Mouse (Mus musculus) urinary bladder, postnatal 14 days (tissue): Measurements from ENCODE around the gene Lef1.

ENCODE experiments used
- DNase-seq: peaks from one replicate; pipeline ENCODE4 v3.0.0; 2021; ENCODE audit warnings: low spot score

Gene Lef1

DNA sequence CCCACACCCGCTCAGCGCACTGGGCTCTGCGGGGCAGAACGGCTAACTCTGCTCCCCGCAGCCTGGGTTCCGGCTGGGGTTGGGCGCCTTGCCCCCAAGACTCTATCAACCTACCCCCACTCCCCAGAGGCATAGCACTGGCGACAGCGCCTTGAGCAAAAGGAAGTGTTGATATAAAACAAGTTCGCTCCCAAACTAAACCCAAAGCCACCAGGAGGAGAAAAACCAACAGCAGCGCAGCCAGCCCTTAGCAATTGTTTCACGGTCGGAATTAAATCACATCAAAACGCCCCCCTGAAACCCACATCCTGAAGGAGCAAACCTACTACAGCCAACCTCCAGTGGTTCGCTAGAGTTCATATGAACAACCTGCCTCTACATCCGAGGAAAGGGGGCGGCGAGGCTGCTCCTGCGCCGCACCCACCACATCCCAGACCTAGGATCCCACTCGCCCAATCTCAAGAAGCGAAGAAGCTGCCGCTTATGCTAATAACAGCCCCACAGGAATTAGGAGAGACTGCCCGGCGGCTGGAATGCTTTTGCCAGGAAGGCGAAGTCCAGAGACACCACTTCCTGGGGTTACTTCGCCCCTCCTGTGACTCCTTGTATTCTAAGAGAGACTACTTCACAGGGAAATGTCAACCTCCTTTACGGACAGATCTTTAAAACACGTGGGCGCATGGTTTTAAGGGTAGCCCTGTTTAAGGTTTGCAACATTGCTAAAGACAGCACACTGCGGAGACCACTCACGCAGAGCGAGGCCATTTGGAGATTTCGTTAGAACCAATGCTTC lies 2.8 kb upstream of the Lef1 start:
- no peak for DNase-seq

DNA sequence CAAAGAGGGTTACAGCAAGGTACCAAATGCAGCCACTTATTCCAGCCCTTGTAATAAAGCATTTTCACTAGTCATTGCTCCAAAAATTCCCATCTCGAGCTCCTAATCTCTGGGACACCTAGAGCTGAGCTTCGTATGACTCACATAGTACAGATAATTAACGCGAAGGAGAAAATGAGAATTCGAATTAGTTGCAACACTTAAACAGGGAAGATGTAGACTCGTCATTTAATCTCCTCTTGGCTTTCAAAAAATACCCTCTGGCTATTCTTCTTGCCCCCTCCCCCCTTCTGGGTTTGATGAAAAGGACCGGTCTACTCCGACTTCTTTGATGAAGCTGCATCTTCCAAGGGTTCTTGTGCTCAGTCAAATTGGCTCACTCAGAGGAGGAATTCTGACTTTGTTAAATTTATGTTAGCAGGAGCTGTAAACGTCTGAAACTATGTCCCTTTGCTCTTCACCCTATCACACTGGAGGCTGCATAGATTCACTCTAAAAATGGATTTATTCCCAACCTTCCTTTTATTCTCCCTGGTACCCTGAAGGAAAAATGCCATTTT lies 2.1 kb upstream of the Lef1 start:
- no peak for DNase-seq

DNA sequence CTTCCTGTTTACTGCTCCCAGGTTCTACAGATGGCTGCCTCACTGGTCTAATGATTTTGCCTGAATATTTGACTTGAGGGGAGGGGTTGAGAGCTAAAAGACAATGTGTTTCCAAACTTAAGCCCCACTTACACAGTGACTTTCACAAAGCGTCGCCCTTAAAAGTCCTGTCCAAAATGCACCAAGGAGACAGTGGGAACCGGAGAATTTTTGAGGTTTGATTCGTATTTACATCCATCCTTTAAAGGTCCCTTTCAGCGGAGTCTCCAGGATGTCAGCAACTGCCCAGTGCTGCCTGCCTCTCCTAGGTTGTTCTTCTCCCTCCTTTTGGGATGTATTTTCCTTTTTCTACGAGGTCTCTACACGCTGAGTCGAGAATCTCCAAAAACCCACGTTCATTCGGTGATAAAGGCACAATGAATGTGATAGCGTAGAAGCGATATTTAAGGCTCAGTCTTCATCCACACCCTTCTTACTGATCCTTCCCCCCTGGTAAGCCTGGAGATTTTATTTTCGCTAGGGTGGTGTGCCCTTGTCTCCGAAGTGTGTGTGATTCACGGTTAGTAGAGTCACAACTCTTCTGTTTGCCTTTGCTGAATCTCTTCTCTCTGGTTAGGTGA lies 1.1 kb upstream of the Lef1 start:
- DNase-seq: no peak

DNA sequence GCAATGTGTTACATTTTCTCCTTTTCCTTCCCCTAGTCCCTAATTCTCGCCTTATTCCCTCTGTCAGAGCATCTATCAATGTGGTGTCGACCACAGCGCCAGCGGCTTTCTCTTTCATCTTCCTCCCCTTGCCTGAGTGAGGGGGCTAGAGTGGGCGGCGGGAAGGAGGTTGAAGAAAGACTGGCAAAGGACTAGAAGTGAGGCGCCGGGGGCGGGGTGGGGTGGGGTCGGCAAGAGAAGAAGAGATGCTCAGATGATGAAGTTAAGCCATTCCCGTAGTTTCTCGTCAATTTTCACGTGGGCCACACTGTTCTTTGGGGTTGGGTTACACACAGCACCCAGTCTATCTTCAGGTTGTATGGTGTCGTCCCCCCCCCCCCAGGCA lies 593 bp upstream of the Lef1 start:
- no peak for DNase-seq

DNA sequence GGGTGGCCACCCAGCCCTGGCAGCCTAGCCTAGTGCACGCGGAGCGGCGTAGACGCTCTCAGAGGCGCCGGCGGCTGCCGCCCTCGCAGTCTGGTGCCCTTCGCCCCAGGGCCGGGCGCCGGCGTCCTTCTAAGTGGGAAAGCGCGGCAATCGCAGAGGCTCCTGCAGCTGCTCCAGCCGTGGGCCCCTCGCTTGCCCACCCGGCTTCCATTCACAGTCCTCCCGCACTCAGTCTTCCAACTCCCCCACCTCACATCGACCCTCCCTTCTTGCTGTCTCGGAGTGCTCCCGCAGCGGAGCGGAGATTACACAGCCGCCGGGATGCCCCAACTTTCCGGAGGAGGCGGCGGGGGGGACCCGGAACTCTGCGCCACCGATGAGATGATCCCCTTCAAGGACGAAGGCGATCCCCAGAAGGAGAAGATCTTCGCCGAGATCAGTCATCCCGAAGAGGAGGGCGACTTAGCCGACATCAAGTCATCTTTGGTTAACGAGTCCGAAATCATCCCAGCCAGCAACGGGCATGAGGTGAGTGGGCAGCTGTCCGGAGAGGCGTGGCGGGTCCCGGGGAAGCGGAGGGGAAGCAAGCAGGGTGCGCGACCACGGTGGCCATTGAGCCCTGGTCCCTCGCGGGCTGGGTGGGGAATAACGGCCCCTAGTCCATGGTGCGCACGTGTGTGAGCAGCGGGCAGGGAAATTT lies 1.0 kb downstream of the Lef1 start:
- DNase-seq: no peak

DNA sequence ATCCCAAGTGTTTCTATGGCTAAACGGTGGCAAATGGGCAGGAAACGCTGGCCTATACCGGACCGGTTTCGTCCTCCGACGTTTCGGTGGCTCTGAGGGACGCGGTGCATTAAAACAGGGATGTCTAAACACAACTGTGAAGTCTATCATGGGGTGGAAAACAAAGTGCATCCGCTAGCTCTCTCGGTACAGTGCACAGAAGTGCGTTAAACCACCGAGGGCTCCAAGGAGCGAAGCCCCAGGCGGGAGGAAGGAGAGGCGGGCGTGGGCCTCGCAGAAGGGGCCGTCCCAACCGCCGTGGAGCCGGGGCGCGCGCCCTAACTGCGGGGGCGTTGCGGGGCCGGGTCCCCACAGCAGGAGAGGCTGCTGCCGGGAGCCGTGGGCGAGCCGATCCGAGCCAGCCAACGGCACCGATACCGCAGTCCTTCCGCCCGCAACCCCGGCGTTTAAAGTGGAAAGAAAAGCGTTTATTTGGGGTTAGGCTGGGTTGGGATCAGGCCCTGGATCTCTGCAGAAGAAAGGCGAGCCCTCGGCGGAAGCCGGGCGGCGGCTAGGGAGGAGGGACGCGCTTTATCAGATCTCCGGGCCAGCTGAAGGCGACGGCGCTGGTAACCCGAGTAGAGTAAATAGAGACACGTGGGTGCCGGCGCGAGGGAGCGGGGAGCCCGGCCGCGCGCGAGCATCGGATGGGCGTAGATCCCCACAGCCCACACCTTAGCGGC lies 1.7 kb downstream of the Lef1 start:
- DNase-seq: peak; percentile 69

DNA sequence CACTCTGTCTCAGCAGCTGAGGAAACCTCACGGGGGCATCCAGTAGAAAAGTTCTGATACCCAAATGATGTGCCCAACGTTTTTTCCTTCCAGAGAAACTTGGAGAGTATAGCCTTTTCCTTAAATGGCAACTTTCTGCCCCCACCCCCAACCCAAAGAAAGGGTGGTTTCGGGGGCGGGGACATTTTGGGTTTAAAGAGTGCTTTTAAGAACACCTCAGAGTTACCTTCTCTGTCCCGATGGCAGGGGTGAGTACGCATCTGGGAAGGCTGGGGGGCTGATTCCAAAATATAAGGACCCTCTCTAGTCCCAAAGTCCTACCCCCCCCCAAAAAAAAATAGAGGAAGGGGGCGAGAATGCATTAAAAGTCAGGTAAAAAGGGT lies 2.3 kb downstream of the Lef1 start:
- DNase-seq: no peak

DNA sequence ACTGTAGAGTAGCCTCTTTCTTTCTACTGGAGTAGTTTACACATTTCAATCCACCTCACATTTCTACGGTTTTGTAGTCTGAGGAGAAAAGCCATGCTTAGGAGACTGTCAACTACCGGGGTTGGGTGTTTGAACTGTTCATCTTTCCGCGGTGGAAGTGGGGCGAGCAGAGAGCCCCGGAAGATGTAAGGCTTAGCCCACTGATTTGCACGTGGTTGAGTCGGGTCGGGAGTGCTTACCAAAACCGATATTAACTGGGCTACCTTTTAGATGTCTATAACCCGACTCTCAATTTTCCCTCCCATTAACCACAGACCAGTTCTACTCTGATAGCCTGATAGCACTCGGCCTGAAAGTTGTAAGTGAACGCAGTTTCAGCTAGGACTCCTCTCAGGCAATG lies 2.8 kb downstream of the Lef1 start:
- no peak for DNase-seq

DNA sequence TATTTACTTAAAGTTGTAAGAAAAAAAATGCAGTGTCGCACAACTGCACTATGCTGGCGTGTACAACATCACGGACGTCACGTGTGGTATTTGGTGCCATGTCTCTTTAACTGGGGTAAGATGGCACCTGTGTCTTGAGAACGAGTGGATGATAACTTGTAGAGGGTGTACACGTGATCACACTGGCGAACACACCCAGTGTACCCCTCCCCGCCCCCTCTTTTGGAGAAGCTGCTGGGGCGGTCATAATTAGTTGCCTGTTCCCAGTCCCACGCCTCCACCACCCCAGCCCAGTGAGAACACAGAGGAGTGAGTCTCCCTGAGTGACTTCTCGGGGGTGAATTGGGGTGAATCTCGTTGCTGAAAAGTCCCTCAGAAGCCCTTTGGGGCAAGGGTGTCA lies 5.8 kb downstream of the Lef1 start:
- DNase-seq: no peak

DNA sequence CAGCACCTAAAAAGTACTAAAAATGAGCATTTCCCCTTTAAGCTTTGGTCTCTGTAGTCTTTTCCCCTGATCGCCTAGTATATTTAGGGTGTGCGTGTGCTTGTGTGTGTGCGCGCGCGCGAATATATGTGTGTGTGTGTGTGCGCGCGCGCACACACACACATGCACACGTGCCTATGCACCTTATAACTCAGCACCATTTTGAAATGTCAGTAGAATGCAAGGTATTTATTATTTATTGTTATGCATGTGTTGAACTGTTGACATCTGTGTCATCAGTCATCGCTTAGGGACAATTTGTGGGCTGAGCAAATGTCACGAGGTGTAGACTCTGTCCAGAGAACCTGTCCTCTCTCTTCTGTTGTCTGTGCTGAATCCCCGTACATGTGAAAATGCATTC lies 7.1 kb downstream of the Lef1 start:
- DNase-seq: no peak

DNA sequence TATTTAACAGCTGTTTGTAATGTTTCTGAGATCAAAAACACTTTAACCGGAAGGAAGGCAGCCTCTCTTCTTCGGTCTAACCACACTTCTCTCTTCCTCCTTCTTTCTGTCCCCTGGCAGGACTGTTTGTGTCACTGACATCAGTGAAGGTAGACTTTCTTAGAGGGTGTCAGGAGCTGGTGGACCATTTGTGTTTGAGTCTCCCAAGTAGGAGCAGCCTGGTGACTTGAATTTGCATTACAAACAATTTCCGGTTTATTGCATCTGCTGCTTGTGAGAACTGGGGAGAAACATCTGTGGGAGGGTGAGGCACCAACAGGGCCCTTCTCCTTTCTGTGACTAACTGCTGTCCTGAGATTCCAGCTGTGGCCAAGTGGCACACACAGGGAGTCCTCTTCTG lies 7.6 kb downstream of the Lef1 start:
- DNase-seq: no peak

DNA sequence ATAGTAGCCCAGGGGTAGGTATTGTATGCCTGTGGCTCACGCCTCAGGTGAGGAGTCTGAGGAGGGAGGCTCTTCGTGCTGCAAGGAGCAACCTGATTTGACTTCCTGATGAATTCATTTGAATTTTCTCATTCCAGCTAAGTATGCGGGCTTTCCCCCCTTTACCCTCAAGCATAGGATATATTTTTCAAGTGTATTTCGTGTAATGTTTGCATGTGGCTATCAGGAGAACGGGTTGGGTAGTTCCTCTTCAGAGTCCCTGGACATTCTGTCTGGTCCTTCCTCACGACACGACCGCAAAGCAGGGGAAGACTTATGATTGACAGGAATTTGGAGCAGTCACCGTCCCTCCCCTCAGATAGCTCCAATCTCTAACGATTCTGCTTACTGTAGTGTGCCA lies 9.2 kb downstream of the Lef1 start:
- no peak for DNase-seq

DNA sequence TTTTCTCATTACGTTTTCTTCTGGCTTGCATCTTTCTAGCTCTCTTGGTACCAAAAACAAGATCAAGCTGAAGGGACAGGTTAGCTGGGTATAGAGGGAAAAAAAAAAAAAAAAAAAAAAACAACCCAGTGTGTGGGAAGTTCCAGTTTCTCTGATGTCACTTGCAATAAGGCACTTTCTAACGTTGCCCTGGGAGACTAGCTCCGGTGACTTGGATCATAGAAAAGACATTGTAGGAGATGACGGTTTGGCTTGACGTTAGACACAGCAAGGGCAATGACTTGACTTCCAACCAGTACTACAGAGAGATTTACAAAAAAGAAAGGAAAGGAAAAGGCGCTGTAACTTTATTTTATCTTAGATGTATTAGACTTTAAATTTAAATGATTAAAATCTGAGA lies 13.2 kb downstream of the Lef1 start:
- no peak for DNase-seq

DNA sequence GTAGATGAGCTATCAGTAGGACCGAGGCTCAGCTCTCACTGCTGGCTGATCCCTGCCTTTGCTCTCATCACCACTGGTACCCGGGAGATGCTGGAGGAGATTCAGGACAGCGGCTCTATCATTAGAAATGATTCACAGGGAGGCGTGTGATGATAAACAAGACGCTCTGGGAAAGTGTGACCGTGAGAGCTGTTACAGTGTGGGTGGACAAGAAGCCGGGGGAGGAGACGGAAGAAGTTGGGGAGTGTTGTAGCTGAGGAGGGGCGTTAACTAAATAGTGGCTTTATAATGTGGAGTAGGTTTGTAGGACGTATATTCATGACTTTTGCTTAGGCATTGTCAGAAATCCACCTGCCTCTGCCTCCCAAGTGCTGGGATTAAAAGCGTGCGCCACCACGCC lies 15.6 kb downstream of the Lef1 start:
- no peak for DNase-seq

DNA sequence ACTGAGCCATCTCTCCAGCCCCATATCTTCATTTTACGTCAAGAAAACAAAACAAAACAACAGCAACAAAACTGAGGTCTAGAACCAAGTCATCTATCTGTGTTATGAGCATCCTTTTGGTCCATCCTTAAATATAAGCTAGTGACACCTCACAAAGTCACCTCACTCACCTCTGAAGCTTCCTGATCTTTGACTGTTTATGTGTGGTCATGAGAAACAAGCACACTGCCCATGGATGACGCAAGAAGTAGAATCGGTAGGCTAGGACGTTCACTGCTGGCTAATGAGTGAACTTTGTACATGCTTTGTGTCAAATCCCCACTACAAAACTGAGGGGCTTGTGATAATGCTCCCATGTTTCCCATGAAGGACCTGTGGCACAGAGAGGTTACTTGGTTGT lies 16.2 kb downstream of the Lef1 start:
- DNase-seq: no peak

DNA sequence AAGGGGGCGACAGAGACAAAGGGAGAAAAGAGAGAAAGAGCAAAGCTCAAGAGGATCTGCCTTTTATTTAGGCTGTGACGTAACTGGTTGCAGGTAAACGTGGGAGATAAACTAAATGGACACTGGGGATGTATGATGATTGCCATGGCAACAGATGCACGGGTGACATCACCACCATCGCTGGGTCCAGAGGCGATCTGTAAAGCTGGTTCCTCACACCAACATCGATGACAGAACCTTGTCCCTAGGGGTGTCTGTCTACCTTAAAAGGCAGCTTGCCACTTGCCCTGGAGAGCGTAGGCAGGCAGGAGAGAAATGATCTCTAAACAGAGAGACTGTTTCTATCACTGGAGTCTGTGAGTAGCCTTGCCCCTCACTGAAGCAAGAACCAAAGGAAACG lies 23.7 kb downstream of the Lef1 start:
- DNase-seq: no peak

DNA sequence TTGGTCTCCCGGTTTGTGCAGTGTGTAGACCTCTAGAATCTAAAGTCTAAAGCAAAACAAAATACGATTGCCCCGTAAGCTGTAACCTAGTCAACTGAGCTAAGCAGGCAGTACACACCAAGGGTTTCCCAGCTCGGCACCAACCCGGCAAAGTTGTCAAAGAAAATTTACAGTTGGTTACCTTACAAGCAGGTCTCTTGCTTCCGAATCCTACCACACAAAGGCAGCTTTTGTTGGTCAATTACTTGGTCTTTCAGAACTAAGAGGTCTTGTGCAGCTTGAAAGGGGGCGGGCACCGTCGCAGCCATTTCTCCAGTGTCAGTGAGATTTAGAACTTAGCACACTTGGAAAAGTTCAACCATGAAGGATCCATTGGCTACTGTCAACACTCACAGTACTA lies 25.2 kb downstream of the Lef1 start:
- no peak for DNase-seq

DNA sequence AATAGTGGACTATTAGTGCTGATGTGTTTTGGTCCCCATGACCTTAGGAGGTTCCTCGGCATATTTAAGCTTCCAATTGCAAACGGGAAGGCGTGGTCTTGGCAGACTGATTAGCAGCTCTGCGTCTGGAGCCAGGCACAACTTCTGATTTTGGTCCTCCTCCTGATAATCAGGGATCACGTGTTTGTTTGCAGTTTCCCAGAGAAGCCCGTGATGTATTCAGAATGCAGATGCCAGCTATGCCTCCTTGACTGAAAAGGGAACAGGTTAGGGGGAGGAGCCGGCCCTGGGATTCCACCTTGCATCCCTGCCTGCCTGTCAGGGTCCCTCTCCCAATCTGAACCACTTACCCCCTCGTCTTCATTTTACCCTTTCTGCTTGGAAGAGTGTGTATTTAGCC lies 26.2 kb downstream of the Lef1 start:
- DNase-seq: no peak

DNA sequence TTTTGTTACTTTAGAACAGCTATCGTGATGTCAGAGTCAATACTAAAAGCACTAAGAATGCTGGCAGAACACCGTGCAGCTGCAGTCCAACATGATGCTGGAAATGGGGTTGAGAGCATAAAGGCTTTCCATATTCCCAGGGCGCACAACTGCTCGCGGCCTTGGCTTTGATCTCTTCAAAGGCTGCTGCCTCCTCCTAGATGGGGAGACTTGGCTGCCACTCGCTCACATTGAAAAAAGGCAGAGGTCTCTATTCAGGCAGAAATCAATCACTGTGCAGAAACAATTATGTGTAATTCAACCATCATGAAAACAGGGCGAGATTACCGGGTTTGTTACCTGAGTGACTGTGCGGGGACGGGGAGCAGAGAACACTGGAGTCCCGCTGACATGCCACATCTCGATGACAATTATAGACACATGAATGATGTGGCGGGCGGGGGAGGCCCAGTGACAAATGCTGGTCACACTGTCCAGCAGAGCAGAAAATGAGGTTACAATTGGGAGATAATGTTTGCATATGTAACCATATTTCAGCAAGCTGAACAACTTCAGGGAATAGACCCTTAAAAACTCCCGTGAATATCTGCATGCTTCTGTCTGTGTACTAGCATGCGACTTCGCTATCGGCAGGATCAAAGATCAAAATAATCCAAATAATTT lies 27.0 kb downstream of the Lef1 start:
- no peak for DNase-seq

DNA sequence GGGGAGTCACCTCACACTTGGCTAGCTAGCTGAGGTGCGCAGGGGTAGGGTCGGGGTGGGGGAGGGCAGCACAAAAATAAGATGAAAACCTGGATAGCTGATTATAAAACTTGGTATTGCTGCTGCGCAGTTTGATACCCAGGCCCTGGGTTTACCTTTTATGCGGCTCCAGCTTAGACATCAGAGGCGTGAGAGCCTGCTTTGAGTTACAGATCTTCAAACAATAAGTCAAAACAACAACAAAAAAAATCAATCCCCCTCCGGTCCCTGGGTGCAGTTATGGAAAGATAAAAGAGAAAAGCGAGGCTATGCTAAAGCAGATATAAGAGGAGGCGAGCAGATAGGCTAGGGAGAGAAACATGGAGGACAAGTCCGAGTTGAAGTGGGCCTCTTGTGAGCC lies 28.0 kb downstream of the Lef1 start:
- no peak for DNase-seq

DNA sequence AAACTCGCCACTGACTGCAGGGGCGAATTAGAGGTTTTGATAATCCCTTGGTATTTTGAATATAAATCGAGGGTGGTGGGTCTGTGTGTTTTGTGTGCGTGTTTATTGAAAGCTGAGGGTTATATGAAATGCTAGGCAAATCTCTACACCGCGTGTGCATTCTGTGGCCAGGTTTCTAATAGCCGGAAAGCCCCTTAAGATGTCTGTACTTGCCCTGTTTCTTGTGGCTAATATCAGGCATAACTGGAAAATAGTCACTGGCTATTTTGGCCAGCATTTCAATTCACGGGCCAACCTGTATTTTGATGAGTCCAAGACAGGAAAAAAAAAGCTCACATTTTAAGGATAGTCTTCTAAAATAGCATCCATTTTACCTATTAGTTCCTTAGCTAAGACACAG lies 28.5 kb downstream of the Lef1 start:
- no peak for DNase-seq
